11 mouse cellular contexts compared by ENCODE assay signal in genomic region chr11:44682703-44683539, GRCm38 (mm10).
A peak's percentile ranks its signal among the peaks of the same experiment; 100 is the strongest.
DNase-seq lines count a peak whose midpoint lies in the region; ATAC-seq and TF ChIP-seq lines count a peak whose summit lies in the region.
"Had no signal": no experiment of that assay in that cellular context is flagged by ENCODE, and none has a peak within 500 bp of the region (broad histone marks: within the 10 kb centered on the region; RNA-seq: fewer than 3 reads in every experiment).

No protein-coding gene starts in this region.

- H3K79me2 ChIP-seq in myocyte (ENCODE audit: control insufficient read depth, insufficient read depth): no peaks in the 10 kb centered on the region

- TF ChIP-seq CTCF in hindbrain, postnatal 0 days (IDR thresholded peaks at IDR 0.05; ENCODE audit: low read depth): no peak

- no peak overlapping the region for H3K9ac ChIP-seq in heart, embryonic 12.5 days
- no peak overlapping the region for H3K9ac ChIP-seq in hindbrain, postnatal 0 days (replicated peaks; ENCODE audit: low read length)
- H3K9ac ChIP-seq: limb, embryonic 15.5 days had no signal

- intact Hi-C loops in left cerebral cortex, postnatal 25 days (cut with DNase I): no loop called here

- no peak overlapping the region for H3K4me3 ChIP-seq in heart, embryonic 12.5 days
- H3K4me3 ChIP-seq in hindbrain, postnatal 0 days (ENCODE audit: low read length): no peak overlapping the region
- H3K4me3 ChIP-seq in myocyte: no peak overlapping the region
- H3K4me3 ChIP-seq: limb, embryonic 15.5 days had no signal

- DNase-seq in heart, postnatal 4 days: no peak
- peak; percentile 73 for DNase-seq in embryo, embryonic 11 days
- no peak for DNase-seq in hindbrain, postnatal 0 days (ENCODE audit: low spot score)
- no peak for DNase-seq in frontal cortex, postnatal 10 days (ENCODE audit: low spot score in 2 of 2)
- DNase-seq in left cerebral cortex, adult 8-10 months (ENCODE audit: low spot score in 2 of 2): no peak
- DNase-seq in left cerebral cortex, postnatal 25 days (ENCODE audit: low spot score in 2 of 2): no peak
- DNase-seq: cerebellum, adult 9-11 months; kidney, adult 2 months had no signal

- peaks cover 24% of the 10 kb centered on the region for H3K4me1 ChIP-seq in heart, embryonic 12.5 days (replicated peaks)
- H3K4me1 ChIP-seq in hindbrain, postnatal 0 days (ENCODE audit: insufficient read depth, low read length): 0 out of 2 replicates have a peak, but pooled peaks cover 3% of the 10 kb centered on the region

- H3K27me3 ChIP-seq in heart, embryonic 12.5 days (replicated peaks): no peaks in the 10 kb centered on the region
- no peaks in the 10 kb centered on the region for H3K27me3 ChIP-seq in hindbrain, postnatal 0 days (ENCODE audit: insufficient read depth, low read length)
- H3K27me3 ChIP-seq in myocyte (ENCODE audit: control insufficient read depth, insufficient read depth, insufficient read length): no peaks in the 10 kb centered on the region
- H3K27me3 ChIP-seq: limb, embryonic 15.5 days had no signal

- H3K4me2 ChIP-seq in heart, embryonic 12.5 days: peak overlapping the region; percentile 7; the same call in 1 of the 2 replicates
- H3K4me2 ChIP-seq in hindbrain, postnatal 0 days (ENCODE audit: low read depth, low read length): peak overlapping the region; percentile 25
- no peak overlapping the region for H3K4me2 ChIP-seq in myocyte (ENCODE audit: low read depth)
- H3K4me2 ChIP-seq: limb, embryonic 15.5 days had no signal

- no peak for TF ChIP-seq POLR2A in myocyte (IDR thresholded peaks at IDR 0.05; ENCODE audit: insufficient read length, low read depth)

- no peak overlapping the region for H3ac ChIP-seq in myocyte (ENCODE audit: control insufficient read depth, insufficient read length)

- ATAC-seq in heart, embryonic 12.5 days (ENCODE audit: insufficient number of reproducible peaks, low FRiP score): no peak
- ATAC-seq in hindbrain, postnatal 0 days: no peak

- no peaks in the 10 kb centered on the region for H3K36me3 ChIP-seq in heart, embryonic 12.5 days
- no peaks in the 10 kb centered on the region for H3K36me3 ChIP-seq in hindbrain, postnatal 0 days (ENCODE audit: insufficient read depth, low read length)
- no peaks in the 10 kb centered on the region for H3K36me3 ChIP-seq in myocyte (ENCODE audit: control insufficient read depth, insufficient read depth)
- H3K36me3 ChIP-seq: limb, embryonic 15.5 days had no signal

- no peak overlapping the region for H3K27ac ChIP-seq in heart, embryonic 12.5 days (ENCODE audit: poor library complexity, severe bottlenecking)
- H3K27ac ChIP-seq in hindbrain, postnatal 0 days: no peak overlapping the region
- H3K27ac ChIP-seq: limb, embryonic 15.5 days had no signal

- 45% methylated on average over 18 of the region's 18 CpGs for WGBS in heart, embryonic 12.5 days
- WGBS in hindbrain, postnatal 0 days: 25% methylated on average over 18 of the region's 18 CpGs

- no peaks in the 10 kb centered on the region for H3K9me3 ChIP-seq in heart, embryonic 12.5 days (replicated peaks)
- H3K9me3 ChIP-seq in hindbrain, postnatal 0 days (ENCODE audit: low read length): no peaks in the 10 kb centered on the region
- H3K9me3 ChIP-seq: limb, embryonic 15.5 days had no signal

TF ChIP-seq in myocyte, 11 proteins besides CTCF, POLR2A, EP300 and RAD21:
- TF ChIP-seq CEBPB (IDR thresholded peaks at IDR 0.05; ENCODE audit: insufficient read depth, poor library complexity, severe bottlenecking) (peak; percentile 13; the same call in 1 of the 2 replicates), MYOD1 (IDR thresholded peaks at IDR 0.05; ENCODE audit: control insufficient read depth in 1 of 3, insufficient read length in 2 of 3, low read depth in 2 of 3) (no peak), TCF3 (IDR thresholded peaks at IDR 0.05; ENCODE audit: insufficient read length, low read depth) (no peak), REST (IDR thresholded peaks at IDR 0.05; ENCODE audit: insufficient read depth, insufficient read length) (no peak)
